Mouse (Mus musculus): ENCODE measurements at regions not wholly inside any gene's neighbourhood (a gene's known extent, or its start where the extent isn't known, plus 50 kb on each side); places are given as distances from the start of the nearest gene placed in this dataset.

GRCm38 (mm10) chr9:41364442-41365250 lies 203.1 kb upstream of the Ubash3b start:
- TF ChIP-seq GATA1 (IDR thresholded peaks at IDR 0.05; ENCODE audit: low read length) (no peak), TAL1 (IDR thresholded peaks at IDR 0.05; ENCODE audit: low read length) (no peak)
